Mouse (Mus musculus): ENCODE results near the gene Ptpn4. TPM values are rescaled to one million over a fixed set of nuclear protein-coding genes. Genes with fewer than 3 reads are reported as not detected.

The Ptpn4 gene
- polyA plus RNA-seq (2021; fragmentation: Nextera tagmentation): 5.9 and 7.4 TPM in 2 replicates
- long read RNA-seq, experiment 1, full-length matches to known transcripts: 3 of 25 reads
- long read RNA-seq, experiment 1, partial matches to known transcripts: 1 of 25 reads
- long read RNA-seq, experiment 1, other reads (novel, unspliced or antisense): 21 of 25 reads
- long read RNA-seq, experiment 2, full-length matches to known transcripts: 1 of 25 reads
- long read RNA-seq, experiment 2, partial matches to known transcripts: 4 of 25 reads
- long read RNA-seq, experiment 2, other reads (novel, unspliced or antisense): 20 of 25 reads

DNA sequence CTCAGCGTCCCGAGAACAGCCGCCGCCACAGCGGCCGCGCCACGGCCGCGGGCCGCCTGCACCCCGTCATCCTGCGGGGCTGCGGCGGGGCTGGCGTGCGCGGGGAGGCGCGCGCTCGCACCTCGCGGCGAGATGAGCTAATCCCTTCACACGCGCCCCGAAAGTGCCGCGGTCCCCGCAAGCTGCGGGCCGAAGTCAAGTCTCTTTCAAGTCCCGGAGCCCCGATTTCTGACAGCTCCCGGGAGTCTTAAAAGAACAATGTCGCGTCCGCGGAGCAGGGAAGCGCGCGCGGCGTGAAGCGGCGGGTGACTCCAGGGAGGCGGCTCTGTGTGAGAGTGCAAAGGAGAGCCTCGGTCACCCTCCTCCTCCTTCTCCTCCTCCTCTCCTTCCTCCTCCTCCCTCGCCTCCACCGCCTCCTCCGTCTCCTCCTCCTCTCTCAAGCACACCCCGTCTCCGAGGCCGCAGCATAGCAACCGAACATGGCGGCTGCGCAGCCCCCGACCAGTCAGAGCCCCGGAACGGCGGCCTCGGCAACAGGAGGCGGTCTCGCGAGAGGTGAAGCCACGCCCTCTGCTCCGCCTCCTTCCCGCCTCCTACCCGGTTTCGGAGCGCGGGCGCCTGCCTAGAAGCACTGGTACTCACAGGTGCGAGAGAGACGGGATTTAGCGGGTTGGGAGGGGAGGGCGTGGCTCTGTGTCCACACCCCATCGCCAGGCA is at the start of gene Ptpn4:
TSS of gene Ptpn4 (minus strand) at position 579 of the 717 bp plus-strand sequence.

DNA sequence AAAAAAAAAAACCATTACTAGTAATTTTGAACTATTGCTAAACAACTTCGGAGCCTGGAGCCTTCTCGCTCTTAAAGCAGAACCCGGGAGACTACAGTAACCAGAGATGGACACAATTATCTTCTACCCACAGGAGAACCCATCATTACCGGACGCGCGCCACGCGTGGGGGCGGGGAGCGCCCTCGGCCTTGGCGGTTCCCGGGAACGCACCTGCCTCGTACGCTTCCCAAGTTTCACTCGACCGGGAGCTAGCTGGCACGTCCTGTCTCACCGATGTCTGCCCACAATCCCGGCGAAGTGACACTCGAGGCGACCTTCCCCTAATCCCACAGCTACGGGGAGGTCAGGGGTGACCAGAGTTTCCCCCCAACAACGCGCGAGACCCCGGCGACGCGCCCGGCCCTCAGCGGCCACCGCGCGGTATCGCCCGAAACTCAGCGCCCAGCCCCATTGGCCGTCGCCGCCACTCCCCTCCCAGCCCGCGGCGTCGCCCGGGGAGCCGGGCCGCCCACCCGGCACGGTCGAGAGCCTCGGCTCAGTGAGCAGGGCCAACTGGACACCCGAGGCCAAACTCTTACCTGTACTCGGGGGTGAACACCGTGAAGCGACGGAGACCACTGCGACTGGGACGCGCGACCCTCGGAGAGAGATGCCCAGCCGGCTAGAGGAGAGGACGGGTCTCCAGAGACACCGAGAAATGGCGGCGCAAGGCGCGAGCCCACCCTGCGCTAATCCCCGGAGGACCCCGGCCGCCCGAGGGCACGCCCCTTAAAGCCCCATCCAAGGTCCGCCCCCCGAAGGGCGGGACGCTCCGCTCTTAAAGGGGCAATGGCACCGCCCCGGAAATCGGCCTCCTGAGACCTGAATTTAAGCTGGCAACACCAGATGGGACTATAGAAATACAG is 189.0 kb downstream of the Ptpn4 start, which contains the start of gene Epb41l5:
TSS of gene Epb41l5 (minus strand) at position 796 of the 907 bp plus-strand sequence.

Other genes starting within 250 kb of the Ptpn4 start
- 4.0 and 4.2 TPM in 2 replicates for gene Epb41l5, start 188.6 kb downstream of the Ptpn4 start, polyA plus RNA-seq (2021; fragmentation: Nextera tagmentation)
- 3.8 and 4.1 TPM in 2 replicates for gene Tmem177, start 75.6 kb upstream of the Ptpn4 start, polyA plus RNA-seq (2021; fragmentation: Nextera tagmentation)
- 0.99 and 1.1 TPM in 2 replicates for gene Cfap221, start 159.6 kb upstream of the Ptpn4 start, polyA plus RNA-seq (2021; fragmentation: Nextera tagmentation)
- gene Sctr, start 169.3 kb upstream of the Ptpn4 start, polyA plus RNA-seq (2021; fragmentation: Nextera tagmentation): 0.21 and 0.45 TPM in 2 replicates
- gene Tmem37, start 236.5 kb upstream of the Ptpn4 start, polyA plus RNA-seq (2021; fragmentation: Nextera tagmentation): 2.9 and 3.9 TPM in 2 replicates

Data from layer of hippocampus, adult 6 months (tissue).